Mouse (Mus musculus) small intestine, adult 2 months (tissue): ENCODE data around the gene Umad1.

Experiments used
- CTCF ChIP-seq: fragments of 200-500 bp; IDR thresholded peaks from 2 replicates; pipeline ENCODE4 v1.5.1; 2012; ENCODE audit warnings: low read depth, mild to moderate bottlenecking, control low read depth, inconsistent platforms, low read length, moderate library complexity, mixed read lengths; ENCODE audit not compliant: insufficient replicate concordance, insufficient read length; ENCODE audit errors: extremely low read depth
- POLR2A ChIP-seq: fragments of 200-500 bp; IDR thresholded peaks from 2 replicates; pipeline ENCODE4 v1.6.1; 2012; ENCODE audit warnings: low read depth, mild to moderate bottlenecking, control low read depth, inconsistent platforms, low read length, moderate library complexity

DNA sequence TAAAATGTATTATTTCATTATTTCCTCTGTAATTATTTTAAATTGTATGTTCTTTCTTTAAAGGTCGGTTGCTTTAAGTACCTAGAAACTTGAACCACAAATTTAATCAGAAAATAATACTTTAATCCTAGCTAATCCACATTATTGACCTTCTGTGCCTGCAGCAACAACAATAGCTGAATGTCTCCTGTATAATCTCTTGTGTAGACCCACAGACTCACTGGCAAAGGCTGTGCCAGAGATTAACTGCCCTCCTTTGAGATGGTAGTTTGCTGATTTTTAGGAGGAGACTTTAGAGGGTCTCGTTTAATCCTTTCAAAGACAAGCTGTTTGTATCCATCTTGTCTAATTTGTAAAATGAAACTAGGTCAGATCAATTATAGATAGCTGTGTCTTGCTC is 99.7 kb downstream of the Umad1 start:
- TF ChIP-seq CTCF: no peak
- TF ChIP-seq POLR2A: no peak
